Mouse (Mus musculus) neutrophil, adult 5-6 weeks (primary cell): Measurements from ENCODE around the gene Rasd1. TPM values are rescaled to one million over a fixed set of nuclear protein-coding genes. Genes with fewer than 3 reads are reported as not detected.
"Not testable (repeated sequence)": the region's sequence is repeated elsewhere in the genome, so short reads cannot be mapped to it uniquely, and the experiment has no call there.

Experiments used
- ATAC-seq: fragments of 151-379, 151-347 bp; 2 replicates; pipeline ENCODE4 v1.8.0; 2017; ENCODE audit warnings: mild to moderate bottlenecking, moderate TSS enrichment; ENCODE audit not compliant: insufficient number of reproducible peaks, poor library complexity, low FRiP score, severe bottlenecking; ENCODE audit errors: extremely low read depth
- total RNA-seq: library from RNA; stranded (forward); fragments of 200-1000 nt; gene quantifications from 2 replicates; pipeline ENCODE4 v1.2.3, GENCODE M21; 2017

Rasd1 gene
- total RNA-seq, 1 experiment from 2014 or later: 0.47 TPM

- no peak for ATAC-seq
These were observed 1.2 kb downstream of the Rasd1 start for GRCm38 (mm10) chr11:59963364-59964162.

GRCm38 (mm10) chr11:59962590-59962989 is 2.2 kb downstream of the Rasd1 start:
- ATAC-seq: no peak

- ATAC-seq: no peak
These were observed 3.3 kb downstream of the Rasd1 start for GRCm38 (mm10) chr11:59961338-59961875.

DNA sequence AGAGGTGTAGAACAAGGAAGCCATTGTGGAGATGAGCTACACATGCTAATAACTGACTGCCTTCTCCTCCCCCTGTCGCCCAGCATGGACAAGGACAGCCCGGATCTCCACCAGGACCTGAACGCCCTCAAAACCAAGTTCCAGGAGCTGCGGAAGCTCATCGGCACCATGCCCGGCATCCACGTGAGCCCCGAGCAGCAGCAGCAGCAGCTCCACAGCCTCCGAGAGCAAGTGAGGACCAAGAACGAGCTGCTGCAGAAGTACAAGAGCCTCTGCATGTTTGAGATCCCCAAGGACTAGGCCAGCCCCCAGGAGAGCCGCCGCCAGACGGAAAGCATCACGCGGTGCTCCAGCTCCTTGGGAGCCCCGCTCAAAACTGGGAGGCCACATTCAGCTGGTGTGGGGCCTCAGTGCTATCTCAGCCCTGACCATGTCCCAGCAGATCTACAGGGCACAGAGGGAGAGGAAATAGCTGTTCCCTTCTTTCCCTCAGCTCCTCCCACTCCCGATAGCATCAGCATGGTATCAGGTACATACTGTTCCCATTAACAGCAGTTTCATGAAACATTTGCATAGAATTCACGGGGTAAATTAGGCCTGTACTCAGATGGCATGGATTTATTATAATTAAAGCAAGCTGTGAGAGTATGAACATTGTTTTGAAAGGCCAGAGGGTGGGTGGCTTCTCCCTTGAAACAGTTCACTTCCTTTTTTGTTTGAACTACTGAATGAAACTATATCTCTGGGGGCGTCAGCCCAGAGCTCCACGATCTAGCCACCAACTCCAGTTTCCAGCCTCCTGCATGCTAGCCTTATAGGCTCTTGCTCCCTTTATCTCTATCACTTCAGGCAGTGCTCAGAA is 4.0 kb downstream of the Rasd1 start:
- ATAC-seq: no peak

DNA sequence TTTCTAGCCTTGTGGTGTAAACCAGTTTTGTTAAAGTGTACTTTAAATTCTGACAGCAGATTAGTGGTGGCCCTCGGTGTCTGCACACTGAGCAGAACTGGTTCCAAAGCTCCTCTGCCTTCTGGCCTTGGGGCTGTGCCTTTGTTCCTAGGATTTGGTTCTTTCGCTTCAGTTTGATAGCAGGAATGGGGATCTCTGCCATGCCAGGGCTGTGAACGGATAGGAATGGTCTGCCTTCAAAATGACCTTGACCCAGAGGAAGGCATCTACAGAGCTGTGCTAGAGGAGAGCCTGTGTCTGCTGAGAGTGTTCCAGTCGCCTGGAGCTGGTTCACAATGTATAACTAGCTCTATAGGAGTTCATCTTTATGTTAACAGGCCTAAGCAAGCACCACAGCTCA is 5.3 kb downstream of the Rasd1 start:
- ATAC-seq: no peak

DNA sequence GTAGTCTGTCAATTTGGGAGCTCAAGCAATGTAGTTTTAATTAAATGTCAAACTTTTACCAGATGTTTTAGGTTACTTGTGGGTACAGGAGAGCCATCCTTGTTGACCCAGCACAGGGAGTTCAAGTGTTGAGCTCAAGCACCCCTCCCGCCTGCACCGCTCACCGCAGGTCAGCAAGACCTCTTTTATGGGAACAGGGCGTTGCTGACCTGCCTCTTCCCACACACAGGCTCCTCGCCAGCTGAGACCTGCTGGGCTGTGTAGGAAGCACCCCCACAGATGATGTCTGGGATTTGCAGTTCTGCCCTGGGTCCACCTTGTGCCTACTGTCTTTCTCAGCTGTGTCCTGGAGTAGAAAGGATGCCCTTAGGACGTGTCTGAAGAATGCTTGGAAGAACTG is 8.0 kb downstream of the Rasd1 start:
- no peak for ATAC-seq

- ATAC-seq: no peak
These were observed 11.9 kb downstream of the Rasd1 start for GRCm38 (mm10) chr11:59952892-59953291.

DNA sequence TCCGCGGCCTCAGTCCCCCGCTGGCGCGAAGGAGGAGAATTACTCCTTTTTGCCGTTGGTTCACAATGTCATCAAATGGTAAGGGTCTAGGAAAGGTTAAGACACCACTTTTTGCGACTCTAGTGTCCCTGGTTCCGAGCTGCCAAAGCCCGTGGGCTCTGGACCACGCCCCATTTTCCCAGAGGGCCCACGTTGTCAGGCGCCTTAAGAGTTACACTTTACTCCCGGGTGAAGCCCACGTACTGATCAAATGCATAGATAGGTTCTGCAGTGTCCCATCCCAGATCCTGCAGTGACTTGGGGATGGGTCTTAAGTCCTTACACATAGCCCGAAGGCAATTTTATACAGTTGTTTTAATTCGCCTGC is 16.4 kb downstream of the Rasd1 start:
- no peak for ATAC-seq

DNA sequence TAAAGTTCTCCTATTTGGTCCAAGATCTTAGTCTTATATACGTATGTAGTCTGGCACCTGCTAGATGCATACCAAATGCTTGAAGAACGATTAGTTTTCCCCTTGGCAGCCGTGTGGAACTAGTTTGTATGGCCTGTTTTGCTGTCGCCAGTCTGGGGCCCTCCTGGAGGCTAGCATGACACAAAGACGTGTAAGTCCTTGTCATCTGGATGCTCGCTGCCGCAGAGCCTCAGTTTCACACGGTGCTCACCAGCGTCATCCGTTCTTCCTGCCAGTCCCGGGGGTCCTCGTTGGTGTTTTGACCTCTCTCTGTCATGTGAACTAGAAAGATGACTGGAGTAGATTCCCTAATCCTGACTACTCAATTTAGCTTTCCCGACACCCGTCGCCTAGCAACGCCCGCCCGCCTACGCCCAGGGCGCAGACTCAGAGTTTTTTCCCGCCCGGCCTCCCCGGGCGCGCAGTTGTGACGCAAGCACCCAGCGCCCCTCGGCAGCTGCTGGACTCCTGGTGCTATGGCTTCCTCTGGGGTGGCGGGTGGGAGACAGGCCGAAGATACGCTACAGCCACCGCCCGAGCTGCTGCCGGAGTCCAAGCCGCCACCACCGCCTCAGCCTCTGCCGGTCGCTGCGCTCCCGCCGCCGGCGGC is 16.9 kb downstream of the Rasd1 start, which contains the start of gene Med9:
Gene Med9 (plus strand): TSS at position 455 of the 649 bp plus-strand sequence.
- peak; percentile 64 for ATAC-seq

DNA sequence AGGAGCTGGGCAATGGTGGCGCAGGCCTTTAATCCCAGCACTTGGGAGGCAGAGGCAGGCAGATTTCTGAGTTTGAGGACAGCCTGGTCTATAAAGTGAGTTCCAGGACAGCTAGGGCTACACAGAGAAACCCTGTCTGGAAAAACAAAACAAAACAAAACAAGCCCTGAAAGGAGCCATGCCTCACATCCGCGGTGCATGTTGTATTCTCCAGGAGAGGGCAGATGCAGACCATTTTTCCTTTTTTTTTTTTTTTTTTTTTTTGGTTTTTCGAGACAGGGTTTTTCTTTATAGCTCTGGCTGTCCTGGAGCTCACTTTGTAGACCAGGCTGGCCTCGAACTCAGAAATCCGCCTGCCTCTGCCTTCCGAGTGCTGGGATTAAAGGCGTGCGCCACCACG is 19.9 kb downstream of the Rasd1 start:
- ATAC-seq: not testable (repeated sequence)

GRCm38 (mm10) chr11:59941391-59941790 is 23.4 kb downstream of the Rasd1 start:
- no peak for ATAC-seq

DNA sequence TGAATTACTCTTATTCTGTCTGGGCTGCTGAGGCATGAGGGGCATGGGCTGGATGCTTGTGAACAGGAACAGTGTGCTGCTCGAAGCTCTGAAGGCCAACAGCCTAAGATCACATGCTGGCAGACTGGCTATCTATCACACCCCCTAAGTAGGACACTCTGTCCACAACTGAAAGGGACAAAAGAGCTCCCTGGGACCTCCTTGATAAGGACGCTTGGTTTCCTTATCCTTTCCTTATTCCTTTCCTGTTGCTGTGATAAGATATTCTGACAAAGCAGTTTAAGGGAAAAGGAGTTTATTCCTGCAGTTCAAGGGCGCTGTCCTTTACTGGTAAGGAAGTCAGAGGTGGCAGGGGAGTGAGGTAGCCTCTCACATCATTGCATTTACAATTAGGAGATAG is 24.1 kb downstream of the Rasd1 start:
- ATAC-seq: no peak

GRCm38 (mm10) chr11:59939821-59940220 is 24.9 kb downstream of the Rasd1 start:
- no peak for ATAC-seq

- ATAC-seq: no peak
These were observed 27.1 kb downstream of the Rasd1 start for GRCm38 (mm10) chr11:59937615-59938014.

DNA sequence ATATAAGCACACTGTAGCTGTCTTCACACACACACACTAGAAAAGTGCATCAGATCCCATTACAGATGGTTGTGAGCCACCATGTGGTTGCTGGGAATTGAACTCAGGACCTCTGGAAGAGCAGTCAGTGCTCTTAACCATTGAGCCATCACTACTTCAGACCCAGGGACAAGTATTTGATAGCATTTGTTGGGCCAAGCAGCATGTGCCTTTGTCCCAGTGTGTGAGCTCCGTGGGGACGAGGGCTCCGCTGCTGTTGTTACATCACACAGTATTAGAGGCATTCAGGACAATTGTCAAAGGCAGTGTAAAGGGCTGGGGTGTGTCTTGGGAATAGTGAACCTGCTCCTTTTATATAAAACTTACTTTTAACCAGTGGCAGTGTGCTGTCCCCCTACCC is 27.7 kb downstream of the Rasd1 start:
- ATAC-seq: no peak

DNA sequence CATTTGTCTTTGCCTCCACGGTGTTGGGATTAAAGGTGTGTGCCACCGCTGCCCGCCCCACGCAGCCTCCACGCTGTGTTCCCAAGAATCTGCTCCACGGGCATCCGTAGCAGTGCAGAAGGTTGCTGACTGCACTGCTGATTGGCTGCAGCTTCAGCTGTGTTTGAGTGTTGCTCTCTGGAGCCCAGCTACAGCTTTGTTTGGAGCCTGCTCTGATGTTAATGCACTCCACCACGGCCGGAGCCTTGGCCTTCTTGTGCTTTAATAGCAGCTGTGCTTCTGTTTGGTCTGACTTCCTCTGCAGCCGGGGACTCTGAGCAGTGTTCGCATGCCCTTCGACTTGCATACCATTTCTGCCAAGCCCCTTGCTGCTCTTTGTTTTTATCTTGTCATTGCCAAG is 30.8 kb downstream of the Rasd1 start:
- ATAC-seq: no peak

DNA sequence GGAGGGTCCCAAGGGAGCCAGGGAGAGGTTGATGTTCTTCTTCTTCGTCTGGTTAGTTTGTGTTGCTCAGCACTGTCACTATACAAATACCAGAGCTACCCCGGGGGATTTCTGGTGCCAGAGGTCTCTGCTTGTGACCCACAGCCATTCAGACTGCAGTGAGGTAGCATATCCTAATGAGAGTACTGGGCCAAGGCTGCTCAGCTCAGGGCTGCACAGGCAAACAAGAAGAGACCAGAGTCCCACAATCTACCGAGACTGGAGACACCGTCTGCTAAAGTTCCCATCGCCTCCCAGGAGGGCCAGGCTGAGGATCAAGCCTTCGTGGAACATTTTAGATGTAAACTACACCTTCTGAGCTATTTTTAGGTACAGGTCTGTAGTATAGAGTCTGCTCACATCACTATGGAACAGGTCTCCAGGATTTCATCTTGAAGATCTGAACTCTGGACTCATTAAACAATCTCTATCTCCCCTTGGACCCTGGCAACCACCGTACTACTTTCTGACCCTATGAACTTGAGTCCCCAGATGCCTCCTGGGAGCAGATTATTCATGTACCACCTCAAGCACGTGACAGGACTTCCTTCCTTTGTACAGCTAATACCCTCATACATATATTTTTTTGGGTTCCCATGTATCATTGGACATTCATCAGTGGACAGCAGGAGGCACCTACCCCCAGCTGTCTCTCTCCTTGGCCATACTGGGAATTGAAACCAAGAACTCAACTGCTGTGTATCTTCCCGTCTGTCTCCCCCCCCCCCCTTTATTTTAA is 32.0 kb downstream of the Rasd1 start:
- no peak for ATAC-seq

DNA sequence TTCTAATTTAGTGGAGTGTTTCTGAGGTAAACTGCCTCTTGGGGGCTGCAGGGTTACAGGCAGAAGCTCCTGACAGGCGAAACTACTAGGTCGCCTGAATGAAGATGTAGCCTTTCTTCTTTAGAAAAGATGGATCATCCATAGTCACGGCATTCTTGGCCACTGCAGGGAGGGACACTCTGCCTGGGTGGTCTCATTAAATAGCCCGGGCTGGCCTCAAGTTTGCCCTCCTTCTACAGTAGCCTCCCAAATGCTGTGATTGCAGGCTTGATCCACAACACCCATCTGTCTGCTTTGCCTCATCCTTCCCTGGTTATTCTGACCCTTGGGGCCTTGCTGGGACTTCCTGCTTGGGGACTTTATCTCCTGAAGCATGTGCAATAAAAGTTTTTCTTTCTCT is 34.7 kb downstream of the Rasd1 start:
- ATAC-seq: no peak

- no peak for ATAC-seq
These were observed 43.5 kb downstream of the Rasd1 start for GRCm38 (mm10) chr11:59921265-59921664.
